Mouse (Mus musculus): ENCODE measurements around the gene Evl.
"Not testable (repeated sequence)": the region's sequence is repeated elsewhere in the genome, so short reads cannot be mapped to it uniquely, and the experiment has no call there.

Evl gene

DNA sequence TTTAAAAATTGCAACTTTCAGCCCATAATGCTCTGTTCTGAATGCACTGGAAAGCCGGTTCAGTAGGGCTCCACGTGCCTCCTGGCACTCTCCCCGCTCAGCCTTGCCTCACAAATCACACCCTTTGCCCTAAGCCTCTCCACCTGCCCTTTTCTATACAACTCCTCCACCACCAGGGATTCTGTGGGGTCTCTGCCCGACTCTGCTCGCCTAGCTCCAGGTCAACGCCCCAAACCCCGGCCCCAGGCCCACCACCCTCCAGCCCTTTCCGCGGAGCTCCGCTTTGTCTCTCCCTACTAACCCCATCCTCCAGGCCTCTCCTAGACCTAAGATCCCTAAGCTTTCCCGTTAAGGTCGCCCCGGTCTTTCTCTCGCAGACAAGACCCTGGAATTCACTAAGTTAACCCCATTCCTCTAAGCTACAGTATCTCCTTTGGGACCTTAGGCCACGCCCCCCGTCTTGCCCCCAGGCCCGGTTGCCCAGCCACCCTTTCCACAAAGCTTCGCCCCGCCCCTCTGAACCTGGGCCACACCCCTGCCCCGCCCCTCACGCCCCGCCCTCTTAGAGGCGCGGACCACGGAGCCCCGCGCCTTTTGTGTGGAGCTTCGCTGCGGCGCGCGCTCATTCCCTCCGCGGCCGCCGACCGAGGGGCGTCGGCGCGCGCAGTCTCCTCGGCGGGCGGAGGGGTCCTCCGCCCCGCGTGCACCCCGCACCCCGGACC lies at the start of gene Evl:
Gene Evl (plus strand): TSS at position 601 of the 722 bp plus-strand sequence.
- DNase-seq (ENCODE audit: low spot score) = peak; percentile 54

DNA sequence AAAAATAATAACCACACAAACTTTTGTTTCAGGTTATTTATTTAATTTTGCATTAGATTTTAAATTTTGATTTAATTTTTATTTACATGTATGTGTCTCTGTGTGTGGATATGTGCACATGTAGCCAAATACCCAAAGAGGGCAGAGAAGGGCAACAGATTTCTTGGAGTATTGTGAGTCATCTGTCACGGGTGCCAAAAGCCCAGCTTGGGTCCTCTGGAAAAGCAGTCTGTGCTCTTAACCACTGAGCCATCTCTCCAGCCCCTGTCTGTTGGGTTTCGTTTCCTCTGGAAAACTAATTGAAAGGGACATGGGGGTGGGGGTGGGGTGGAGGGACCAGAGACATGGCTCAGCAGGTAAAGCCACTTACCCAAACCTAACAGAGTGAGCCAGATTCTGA lies 48.7 kb upstream of the Evl start:
- DNase-seq (ENCODE audit: low spot score) = no peak

DNA sequence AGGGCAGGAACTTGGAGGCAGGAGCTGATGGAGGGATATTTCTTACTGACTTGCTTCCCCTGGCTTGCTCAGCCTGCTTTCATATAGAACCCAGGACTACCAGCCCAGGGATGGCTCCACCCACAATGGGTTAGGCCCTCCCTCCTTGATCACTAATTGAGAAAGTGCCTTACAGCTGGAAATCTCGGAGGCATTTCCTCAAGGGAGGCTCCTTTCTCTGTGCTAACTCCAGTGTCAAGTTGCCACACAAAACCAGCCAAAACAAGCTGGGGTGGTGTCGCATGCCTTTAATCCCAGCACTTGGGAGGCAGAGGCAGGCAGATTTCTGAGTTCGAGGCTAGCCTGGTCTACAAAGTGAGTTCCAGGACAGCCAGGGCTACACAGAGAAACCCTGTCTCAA lies 47.5 kb upstream of the Evl start:
- DNase-seq (ENCODE audit: low spot score) = not testable (repeated sequence)

DNA sequence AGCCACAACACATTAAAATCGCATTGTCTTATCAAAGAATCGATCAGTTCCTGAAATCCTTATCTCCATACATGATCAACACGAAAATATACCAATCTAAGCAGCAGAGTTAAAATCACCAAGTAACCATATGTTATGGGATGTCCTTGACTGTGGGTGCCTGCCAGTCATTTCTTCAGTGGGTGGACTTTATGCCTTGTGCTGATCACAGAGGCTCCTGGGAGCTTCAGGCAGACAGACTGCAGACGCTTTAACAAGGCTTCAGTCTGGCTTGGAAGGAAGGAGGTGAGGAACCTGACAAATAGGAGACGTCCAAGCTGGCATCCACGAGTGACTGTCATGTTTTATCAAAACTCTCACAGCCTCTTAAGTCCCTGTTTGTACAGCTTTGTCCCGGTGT lies 43.9 kb upstream of the Evl start:
- DNase-seq (ENCODE audit: low spot score) = no peak

DNA sequence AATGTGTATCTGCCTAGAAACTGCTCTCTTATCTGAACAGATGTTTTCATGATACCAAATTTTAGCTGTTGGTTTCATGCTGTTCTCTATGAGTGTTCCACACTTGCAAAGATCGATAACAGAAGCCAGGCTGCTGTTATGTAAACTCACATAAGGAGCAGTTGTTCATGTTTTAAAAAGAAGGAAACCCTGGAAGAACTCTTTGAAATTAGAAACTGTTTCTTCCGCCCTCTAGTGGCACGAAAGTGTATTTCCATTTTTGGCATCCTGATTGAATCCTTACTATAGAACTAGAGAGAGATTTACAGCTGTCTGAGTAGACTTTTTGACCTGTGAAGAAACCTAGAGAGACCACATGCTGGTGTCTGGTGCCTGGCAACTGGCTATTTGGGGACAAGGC lies 43.5 kb upstream of the Evl start:
- DNase-seq (ENCODE audit: low spot score) = no peak

DNA sequence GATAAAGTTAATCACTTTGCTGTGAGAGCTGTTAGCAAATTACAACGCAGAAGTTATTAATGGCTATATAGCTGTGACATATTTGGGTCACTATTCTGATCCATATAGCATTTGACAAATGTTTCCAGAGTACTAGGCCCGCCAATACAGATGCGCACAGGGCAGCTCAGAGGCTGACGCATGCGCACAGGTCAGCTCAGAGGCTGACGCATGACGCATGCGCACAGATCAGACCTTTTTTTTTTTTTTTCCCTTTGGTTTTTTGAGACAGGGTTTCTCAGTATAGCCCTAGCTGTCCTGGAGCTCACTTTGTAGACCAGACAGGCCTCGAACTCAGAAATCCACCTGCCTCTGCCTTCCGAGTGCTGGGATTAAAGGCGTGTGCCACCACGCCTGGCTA lies 39.1 kb upstream of the Evl start:
- DNase-seq (ENCODE audit: low spot score) = no peak

DNA sequence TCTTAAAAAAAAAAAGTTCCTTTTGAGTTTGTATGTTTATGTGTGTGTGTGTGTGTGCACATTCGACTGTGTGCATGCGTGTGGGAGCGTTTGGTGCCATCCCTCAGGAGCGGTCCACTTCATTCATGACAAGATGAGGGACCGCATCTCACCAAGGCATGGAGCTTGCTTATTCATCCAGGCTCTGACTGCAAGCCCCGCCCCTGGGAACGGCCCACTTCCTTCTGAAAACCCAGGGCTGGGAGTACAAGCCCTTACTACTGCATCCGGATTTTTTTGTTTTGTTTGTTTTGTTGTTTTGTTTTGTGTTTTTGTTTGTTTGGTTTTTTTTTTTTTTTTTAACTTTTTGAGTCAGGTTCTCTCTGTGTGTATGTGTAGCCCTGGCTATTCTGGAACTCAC lies 35.1 kb upstream of the Evl start:
- DNase-seq (ENCODE audit: low spot score) = no peak

DNA sequence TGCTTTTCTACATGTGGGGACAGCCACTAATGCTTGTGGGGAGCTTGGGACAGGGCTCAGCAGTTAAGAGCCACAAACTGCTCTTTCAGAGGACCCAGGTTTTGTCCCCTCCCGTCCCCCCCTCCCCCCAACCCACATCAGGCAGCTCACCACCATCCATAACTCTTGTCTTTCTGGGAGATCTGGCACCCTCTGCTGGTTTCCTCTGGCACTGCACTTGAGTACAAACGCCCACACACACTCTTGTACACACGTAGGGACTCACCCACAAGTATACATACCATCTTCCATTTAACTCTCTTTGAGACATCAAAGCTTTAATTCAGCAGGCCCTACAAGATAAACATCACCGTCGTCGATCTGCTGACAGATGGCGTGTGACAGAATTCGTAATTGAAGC lies 25.3 kb upstream of the Evl start:
- no peak for DNase-seq (ENCODE audit: low spot score)

DNA sequence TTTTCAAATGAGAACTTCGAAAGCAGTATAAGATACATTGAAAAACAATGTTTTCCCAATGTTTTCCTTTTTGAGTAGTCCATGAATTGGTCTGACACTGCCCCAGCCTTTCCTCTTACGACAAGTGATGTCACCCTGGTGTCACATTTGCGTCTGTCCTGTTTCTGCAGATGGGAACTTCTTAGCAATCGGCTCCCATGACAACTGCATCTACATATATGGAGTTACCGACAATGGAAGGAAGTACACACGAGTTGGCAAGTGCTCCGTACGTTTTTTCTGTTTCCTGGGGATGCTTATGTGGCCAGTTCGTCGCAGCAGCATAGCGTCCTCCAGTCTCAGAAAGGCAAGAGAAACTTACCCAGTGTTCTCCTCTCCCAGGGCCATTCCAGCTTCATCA lies 20.0 kb upstream of the Evl start:
- no peak for DNase-seq (ENCODE audit: low spot score)

DNA sequence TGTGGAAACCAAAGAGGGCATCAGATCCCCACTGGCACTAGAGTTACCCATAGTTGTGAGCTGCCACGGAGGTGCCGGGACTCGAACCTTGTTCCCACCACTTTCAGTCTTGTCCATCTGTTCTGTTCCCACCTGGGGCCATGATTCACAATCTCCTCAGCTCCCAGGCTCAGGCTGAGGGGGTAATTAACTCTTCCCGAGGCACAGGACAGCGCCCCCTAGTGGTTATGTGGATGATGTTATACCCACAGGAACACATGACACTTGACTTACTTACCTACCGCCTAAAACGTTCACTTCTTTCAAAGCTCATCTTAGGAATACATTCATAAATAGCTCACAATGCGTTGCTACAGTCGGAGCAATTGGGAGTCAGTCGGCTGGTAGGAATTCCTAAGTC lies 18.1 kb upstream of the Evl start:
- no peak for DNase-seq (ENCODE audit: low spot score)

DNA sequence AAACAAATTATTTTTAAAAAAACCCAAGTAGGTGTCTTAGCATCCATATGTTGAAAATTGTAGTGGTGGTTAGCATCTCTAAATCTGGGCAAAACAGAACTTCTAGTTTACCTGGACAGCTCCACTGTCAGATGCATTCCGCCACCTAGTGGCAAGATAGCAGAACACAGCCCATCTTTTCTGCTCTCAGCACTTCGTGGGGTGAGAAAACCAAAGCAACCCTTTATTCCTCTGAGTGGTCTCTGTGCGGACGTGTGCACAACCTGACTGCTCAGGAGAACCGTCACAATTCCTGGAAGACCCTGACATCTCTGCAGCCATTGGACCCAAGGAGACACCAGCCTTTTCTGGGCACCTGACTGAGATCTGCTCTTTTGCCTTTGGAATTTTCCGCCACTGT lies 13.4 kb upstream of the Evl start:
- DNase-seq (ENCODE audit: low spot score) = no peak

DNA sequence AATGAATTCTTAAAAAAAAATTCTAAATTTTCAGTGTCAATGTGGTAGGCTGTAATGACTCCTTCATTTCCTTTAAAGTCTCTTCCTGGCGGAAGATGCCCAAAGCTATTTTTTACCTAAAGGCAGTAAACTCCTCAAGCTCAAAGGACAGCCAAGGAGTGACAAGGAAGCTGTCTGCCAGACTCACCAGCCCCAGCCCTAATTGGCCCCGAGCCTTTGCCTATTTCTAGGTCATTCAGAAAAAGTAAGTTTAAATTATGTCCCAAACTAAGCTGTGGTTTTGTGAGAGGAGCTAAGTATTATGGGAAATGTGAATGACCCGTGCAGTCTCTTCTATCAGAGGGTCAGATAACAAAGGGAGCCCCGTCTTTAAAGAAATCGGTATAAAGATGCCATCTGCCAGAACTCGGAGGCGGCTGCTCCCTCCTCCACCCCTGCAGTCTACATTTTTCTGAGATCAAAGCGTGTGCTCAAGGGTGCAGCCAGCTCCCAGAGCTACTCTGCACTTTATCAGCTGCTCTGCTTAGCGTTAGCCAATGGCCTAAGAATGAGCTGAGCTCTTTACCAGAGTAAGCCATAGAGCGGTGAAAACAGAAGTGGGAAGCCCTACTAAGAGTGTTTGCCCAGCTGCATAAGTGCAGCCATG lies 7.9 kb upstream of the Evl start:
- no peak for DNase-seq (ENCODE audit: low spot score)

DNA sequence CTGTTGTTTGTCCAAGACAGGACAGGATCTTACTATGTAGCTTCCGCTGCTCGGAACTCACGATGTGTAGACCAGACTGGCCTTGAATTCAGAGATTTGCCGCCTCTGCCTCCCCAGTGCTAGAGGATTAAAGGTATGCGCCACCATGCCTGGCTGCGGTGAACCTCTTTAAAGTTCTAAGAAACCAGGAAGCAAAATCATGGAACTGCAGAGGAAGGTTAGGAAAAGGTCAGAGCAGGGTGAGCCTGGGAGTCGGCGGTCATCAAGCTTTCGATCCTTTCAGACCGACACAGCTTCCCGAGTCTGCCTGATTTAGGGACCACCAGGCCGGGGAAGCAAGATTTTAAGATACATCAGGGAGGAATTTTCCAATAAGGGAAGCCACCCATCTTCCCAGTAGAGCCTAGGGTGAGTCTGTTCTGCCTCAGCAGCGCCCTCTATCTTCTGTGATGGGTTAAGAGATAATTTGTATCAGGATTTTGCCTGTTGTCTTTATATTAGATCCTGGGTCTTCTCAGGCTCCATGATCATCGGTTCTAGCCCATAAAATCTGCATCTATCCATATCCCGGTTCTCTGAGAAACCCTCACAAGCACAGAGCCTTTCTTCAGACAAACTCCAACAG lies 7.2 kb upstream of the Evl start:
- DNase-seq (ENCODE audit: low spot score) = no peak

DNA sequence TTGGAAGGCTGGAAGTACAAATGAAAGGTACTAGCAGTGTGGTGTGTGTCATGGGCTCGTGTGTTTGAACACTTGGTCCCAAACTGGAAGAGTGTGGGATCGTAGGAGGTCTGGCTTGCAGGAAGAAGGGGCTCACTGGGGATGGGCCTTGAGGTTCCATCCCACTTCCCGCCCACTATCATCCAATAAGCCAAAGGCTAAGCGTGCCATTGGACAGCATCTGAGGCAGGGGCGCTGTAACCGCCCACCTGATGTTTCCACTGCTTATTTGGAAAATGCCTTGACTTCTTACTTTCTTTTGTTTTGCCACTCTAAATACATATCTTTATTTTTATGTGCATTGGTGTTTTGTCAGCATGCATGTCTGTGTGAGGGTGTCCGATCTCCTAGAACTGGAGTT lies 2.8 kb upstream of the Evl start:
- DNase-seq (ENCODE audit: low spot score) = no peak

DNA sequence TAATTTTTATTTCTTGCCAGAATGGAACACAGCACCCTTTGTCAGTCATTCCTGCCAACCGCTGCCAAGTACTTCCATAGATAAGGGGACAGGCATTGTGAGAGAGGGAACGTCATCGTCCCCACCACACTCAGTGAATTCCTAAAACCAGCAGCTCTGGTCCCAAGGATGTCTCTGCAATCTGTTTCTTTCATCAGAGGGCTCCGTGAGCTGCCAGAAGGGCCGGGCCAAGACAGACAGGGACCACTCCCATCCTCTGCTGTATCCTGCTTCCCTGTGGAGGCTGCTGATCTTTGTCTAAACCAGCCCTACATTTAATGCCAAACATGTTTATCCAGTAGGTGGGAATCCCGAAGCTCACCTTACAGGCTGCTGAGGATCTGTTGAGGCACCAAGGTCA lies 1.4 kb upstream of the Evl start:
- no peak for DNase-seq (ENCODE audit: low spot score)

DNA sequence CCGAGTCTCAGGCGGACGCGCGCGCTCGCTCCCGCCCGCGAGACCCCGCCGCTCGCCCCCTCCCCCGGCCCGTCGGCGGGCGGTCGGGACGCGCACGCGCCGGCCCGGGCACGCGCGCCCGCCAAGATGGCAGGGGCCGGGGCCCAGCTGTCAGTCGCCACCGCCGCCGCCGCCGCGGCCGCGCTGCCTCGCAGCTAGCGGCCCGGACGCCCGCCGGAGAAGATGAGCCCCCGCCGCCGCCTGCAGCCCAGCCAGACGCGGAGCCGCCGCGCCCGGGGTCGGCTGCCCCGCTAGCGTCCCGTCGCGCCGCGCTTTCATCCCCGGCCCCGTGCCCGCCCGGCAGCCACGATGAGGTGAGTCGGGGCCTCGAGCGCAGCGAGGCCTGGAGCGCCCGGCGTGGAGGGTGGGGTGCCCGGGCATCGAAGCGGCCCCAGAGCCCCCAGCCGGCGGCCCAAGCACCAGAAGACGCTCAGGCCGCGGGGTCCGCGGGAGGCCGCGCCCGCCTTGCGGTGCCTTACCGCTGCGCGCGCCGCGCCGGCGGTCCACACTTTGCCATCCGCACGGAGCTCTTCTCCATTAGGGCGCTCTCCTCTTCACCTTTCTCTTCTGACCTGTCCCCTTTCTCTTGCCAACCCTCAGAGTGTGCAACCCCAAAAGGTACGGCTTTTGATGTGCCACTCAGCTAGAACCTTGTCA lies 489 bp downstream of the Evl start:
- DNase-seq (ENCODE audit: low spot score) = no peak

DNA sequence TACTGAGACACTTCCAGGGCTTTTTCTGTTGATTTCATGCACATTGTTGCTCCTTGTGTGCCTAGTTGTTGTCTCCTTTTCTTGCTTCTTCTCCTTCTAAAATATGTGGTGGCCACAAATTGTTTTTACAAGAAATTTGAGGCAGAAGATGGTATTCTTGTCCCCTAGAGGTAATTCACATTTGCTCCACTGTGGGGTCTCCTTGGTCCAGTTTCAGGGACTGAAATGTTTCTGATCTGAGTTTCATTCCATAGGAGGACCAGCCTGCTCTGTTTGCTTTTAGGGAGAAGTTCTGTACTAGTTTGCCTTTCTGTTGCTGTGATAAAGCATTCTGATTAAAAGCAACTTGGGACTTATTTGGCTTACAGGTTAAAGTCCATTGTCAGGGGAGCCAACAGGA lies 3.7 kb downstream of the Evl start:
- no peak for DNase-seq (ENCODE audit: low spot score)

DNA sequence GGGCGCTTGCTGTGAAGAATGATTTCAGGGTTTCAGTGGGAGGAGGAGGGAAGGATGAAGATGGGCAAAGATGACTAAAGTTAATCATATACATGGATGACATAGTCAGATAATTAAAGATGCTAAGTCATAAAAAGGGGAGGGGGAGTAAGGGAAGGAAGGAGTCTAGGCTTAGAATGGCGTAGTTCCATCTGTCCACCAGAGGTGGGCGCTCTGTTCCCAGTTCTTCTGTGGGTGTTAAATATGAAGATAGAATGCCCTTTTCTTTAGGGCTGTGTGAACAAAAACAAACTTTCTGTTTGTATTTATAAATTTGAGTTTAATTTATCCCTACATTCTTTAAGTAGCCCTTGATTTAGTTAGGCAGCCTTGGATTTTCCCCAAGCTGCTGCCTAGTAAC lies 8.7 kb downstream of the Evl start:
- no peak for DNase-seq (ENCODE audit: low spot score)

DNA sequence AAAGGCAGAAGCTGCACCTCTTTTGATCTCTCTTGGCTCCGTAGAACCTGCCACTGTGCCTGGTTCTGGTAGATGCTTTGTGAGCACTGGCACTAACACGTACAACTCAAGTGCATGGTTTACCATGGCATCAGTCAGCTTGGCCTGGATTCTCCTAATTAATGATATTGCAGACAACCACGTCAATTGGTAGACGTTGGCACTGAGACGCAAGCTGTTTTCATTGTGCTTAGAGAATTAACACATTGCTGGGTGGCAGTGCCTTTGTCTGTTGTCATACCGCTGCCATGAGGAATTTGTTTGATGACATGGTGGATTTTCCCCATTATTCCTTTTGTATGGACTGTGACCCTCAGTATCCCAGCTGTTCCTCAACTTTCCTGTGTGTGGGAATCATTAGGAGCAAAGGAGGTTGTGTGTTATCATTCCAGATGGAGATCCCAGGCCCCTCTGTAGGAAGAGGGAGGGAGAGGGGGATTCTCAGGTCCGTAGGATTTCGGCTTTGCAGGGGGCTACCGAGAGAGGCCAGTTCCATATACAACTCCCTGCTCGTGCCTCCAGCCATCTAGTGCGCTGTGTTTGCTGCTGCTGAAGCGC lies 10.5 kb downstream of the Evl start:
- no peak for DNase-seq (ENCODE audit: low spot score)

DNA sequence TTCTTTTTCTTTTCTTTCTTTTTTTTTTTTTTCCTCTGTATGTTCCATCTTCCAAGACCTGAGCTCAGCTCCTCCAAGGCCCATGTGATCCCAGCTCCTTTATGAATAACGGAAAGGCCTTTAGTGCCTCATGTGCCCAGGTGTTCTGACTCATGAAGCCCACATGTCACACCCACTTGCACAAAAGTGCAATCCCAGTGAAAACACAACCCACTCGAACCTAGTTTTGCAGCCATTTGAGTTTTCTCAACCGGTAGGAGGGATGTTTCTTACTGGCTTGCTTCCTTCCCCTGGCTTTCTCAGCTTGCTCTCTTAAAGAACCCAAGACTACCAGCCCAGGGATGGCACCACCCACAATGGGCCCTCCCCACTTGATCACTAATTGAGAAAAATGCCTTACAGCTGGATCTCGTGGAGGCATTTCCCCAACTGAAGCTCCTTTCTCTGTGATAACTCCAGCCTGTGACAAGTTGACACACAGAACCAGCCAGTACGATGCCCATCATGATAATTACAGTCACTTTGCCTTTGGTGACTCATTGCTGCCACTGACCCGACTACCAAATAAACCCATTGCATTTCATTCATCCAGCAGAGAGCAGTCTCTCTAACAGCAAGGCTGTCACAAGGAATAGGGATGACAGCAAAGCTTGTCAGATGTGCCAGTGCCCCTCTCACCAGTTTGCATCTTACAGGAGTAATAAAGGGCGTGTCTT lies 24.8 kb downstream of the Evl start:
- DNase-seq (ENCODE audit: low spot score) = no peak

DNA sequence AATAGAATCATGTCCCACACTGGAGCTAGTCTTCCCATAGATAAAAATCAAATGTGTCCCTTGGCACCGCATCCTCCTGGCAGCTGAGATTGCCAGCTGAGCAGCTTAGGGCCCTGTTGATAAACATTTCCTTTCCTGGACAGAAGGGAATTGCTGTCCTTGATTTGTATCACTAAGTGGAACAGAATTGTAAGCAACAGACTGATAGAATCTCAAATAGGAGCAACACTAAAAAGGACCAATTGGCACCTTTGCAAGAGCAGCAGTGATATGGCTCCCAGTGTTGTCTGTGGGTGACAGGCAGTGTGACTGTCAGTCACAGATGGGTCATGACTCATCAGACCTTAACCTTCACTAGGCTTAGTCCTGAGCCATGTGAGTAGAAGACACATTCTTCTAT lies 29.3 kb downstream of the Evl start:
- no peak for DNase-seq (ENCODE audit: low spot score)

DNA sequence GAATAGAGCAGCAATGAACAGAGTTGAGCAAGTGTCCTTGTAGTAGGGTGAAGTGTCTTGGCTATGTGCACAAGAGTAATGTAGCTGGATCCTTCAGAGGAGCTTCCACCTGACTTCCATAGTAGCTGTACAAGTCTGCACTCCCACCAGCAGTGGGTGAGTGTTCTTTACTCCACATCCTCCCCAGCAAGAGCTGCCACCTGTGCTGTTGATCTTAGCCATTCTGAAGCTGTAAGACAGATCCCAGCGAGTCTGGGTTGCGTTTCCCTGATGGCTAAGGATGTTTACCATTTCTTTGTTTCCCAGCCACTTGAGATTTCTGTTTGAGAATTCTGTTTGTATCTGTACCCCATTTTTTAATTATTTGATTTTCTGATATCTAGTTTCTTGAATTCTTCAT lies 35.6 kb downstream of the Evl start:
- no peak for DNase-seq (ENCODE audit: low spot score)

All from urinary bladder, postnatal 10 days (tissue).